Mouse (Mus musculus): Measurements from ENCODE around the gene Armt1.
A peak's percentile ranks its signal among the peaks of the same experiment; 100 is the strongest.
"Not testable (repeated sequence)": the region's sequence is repeated elsewhere in the genome, so short reads cannot be mapped to it uniquely, and the experiment has no call there.

Armt1 gene

DNA sequence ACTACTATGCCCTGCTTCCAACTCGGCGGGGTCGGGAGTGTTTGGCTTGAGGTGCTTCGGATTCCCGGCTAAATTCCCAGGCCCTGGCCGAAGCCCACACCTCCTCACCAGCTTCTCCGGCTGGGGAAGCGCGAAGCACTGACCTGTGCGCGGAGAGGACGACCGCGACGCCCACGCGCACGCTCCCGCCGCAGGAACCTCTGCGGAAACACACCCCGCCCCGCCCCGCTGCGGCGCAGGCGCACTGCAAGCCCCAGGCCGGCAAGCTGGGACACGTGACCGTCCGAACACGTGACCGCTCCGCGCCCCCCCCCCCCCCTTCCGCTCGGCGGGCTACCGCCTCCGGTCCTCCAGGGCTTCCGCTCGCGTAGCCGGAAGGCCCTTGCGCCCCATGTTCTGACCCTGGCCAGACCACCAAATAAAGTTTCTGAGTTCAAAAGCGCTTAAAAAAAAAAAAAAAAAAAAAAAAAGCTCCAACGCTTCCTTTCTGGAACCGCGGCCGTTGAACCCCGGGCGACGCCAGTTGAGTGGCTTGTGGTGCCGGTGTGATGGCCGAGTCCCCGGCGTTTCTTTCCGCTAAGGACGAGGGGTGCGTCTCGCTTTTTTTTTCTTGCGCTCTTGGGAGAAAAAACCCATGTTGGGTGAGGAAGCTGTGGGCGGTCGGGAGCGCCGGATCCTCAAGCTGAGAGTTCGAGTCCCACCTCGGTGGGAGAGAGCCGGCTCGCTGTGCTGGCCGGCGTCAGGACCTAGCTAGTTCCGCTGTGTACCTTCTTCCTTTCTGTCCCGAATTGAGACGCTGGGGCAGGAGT, at the start of gene Armt1, which contains the start of gene Rmnd1:
Gene Armt1 (plus strand): TSS at position 345 of the 809 bp plus-strand sequence.
Gene Rmnd1 (minus strand): TSS at position 266 of the 809 bp plus-strand sequence.
- DNase-seq: peak; percentile 94 to 98

DNA sequence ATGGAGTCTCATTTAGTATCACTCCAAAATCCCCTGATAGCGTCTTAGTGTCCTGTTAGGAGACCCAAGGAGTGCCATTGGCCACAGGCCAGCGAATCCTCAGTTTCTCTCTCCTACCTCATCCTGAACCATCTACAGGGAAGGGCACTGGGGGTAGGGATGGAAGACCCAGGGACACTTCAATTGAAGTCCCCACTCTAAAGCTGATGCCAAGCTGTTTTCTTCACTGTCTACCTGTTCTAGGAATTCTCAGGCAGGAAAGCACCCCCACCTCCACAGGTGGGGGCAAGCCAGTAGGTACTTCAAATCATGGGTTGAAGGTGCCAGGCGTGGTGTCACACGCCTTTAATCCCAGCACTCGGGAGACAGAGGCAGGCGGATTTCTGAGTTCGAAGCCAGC, 48.0 kb upstream of the Armt1 start:
- DNase-seq: no peak

DNA sequence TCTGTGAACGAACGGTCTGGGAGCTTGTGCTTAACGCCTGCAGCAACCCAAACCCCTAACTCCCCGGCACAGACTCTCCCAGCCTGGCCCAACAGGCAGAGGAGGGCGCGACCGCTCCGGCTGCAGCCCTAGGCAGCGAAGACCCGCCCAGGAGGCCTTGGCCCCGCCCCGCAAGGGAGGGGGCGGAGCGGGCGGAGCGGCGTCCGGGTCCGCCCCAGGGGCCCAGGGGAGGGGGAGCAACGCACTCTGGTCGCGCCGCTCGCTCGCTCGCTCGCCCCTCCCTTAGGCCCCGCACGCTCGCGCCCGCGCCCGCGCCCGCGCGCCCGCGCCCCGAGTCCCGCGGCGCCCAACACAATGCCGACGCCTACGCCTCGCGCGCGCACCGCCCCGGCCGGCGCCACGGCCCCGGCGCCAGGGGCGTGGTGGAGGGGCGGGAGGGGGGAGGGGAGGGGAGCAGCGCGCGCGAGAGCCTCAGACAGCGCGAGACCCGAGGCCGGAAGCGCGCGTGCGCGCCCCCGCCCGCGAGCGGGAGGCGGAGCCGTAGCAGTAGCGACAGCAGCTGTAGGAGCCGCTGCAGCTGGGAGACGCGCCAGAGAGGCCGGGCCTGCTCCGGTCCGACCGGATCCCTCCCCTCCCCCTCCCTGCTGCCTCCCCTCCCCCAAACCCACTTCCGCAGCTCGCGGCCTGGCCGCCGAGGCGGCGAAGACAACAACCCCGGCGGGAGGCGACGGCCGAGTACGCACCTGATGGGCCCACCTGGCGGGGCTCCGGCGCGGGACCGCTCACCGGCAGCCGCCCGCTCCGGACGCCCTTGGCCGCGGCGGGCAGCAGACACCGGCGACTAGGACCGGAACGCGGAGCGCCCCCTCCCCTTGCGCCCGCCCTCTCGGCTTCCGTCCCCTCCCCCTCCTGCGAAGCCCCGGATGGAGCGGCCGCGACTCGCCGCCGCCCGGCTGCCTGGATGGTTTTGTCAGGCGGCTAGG, 45.4 kb upstream of the Armt1 start:
- peak; percentile 87 to 95 for DNase-seq

DNA sequence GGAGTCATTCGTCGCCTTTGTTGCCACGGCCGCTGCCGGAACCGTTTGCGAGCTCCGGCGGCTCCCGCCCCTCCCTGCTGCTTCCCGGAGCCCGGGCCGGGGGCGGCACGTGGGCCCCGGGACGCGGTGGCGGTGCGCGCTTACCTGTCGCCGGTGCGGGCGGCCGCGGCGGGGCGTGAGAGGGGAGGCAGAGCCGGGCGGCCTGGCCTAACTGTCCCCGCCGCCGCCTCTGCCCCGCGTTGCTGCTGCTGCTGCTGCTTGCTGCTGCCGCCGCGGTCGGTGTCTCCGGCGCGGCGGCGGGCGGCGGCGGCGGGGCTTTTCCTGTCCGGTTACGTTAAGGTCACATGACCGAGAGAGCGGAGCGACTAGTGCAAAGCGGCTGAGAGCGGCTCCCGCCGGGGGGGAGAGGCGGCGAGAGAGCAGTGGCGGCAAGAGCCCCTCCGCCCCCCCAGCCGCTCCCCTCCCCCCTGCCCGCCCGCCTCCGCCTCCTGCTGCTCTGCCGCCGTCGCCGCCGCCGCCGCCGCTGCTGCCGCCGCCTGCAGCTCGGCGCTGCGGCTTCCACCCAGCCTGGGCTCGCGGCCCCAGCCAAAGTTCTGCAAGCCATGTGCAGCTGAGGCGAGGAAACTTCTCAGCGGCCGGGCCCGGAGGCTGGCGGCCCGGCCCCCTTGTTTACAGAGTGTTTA, 44.4 kb upstream of the Armt1 start, which contains the start of gene Zbtb2:
Gene Zbtb2 (minus strand): TSS at position 408 of the 683 bp plus-strand sequence.
- DNase-seq: peak; percentile 65 to 73

DNA sequence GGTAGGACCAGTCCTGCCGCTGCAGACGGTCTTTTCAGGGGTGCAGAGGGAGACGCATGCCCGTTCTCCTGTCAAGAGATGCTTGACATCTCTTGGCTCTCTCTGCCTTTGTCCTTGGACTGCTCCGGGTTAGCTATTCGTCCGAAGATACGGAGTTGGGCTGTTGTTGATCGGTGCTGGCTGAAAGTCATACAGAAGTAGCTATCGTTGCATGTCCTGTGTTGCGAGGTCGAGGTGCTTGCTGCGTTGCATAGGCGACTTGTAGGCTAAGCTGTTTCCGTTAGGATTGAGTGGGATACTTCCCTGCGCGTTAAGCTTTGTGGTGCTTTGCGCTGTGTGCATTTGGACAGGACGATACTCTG, 43.9 kb upstream of the Armt1 start:
- peak in 1 of 2 experiments; percentile 28 for DNase-seq

DNA sequence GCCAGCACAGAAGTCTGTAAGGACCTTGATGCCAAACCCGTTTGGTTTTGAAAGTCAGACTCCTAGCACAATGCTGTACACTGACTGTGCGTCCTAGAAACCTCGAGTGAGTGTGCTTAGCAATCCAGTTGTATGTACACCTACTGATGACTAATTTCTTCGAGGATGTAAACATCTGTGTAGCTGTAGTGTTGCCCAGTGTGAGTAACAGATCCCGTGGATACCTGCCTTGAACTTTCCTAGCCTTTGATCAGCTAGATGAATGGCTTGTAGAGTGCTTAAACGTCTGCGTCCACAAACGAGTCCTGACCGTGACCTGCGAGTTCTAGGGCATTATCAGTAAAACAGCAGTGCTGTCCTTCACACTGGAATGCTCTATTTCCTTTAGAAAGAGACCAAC, 43.2 kb upstream of the Armt1 start:
- DNase-seq: no peak

DNA sequence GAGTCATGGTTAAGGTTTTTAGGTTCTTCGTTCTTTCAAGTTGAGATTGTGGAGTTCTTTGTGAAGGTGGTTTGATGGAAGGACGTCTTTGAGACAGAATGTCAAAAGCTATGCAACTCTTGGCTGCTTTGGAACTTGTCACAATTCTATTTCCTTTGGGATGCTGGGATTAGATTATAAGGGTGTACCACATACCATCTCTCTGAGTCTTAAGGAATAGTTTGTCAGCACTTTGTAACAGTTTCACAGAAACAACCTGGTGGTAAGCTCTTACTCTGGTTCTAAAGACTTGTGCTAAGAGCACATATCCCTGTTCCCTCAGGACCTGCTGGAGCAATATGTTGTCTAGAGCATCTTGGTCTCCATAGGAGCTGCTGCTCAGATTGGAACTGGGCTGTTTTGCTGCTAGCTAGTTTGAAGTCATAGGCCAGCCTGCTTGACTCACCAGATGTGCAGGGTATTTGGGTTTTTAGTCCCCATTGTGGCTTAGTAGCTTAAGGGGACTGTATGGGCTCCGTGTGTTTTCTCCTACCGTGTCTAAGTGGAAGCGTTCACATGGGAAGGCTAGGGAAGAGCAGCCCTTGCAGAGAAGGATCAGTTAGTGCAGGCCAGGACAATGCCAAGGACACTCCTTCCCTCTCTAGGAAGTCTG, 42.7 kb upstream of the Armt1 start:
- DNase-seq: no peak

DNA sequence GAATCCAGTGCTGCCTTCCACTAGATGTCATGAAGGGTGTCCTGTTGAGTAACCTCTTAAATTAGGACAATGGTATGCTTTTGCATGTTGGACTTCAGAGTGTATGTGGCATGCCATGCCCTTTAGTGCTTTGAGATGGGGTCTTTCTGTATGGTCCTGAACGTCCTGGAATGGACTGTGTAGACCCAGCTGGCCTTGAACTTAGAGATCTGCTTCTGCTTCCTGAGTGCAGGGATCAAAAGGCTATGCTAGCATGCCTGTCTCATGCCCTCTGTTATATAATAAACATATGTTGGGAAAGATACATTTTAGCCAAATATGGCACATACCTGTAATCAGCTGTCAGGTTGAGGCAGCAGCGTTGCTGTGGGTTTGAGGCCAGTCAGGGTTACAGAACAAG, 41.7 kb upstream of the Armt1 start:
- no peak for DNase-seq

DNA sequence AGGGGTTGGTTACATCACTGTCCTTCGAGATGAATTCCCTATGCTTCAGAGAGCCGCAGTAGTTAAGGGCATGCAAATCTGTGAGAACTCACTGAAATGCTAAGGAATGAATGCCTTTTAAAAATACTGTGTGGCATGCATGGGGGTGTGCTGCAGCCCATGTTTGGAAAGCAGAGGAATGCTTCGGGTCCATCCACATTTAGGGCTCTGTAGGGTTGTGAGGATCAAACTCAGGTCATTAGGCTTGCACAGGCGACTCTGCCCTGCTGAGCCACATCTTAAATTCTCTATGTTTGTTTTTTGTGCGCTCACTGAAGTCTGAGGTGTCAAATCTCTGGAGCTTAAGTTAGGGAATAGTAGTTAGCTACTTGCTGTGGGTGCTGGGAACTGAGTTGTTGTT, 41.2 kb upstream of the Armt1 start:
- DNase-seq: no peak

DNA sequence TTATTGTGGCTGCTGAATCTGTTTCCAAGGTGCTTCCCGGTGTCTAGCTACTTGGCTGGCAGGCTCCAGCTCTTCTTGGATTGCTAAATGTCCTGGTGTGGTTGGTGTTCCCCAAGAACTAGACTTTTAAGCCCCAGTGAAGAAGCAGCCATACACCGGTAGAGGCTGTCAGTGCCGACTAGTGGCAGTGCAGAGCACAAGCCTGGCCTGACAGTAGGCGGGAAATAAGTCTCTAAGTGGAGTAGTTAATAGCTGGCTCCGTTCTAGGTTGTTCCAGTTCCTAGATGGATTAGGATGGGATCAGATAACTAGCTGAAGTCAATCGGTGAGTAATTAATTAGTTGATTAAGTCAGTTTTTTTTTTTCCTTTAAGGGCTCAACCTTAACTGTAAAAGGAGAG, 40.4 kb upstream of the Armt1 start:
- peak; percentile 22 to 35 for DNase-seq

DNA sequence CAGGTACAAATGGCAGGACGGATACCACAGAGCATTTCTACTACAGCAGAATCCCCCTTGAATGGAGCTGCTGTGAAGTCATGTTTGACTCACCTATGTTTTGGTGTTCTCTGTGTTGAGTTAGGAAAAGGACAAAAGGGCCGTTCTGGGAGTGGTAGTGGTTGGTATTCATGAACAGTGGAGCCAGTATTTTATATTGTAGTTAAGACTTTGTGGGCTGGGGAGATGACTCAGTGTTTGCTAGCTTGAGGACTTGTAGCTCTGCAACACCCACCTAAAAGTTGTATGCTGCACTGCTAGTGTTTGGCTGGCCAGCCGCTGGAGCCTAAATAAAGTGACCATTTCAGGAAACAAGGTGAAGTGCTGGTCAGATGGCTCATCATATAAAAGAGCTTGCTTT, 36.9 kb upstream of the Armt1 start:
- DNase-seq: no peak

DNA sequence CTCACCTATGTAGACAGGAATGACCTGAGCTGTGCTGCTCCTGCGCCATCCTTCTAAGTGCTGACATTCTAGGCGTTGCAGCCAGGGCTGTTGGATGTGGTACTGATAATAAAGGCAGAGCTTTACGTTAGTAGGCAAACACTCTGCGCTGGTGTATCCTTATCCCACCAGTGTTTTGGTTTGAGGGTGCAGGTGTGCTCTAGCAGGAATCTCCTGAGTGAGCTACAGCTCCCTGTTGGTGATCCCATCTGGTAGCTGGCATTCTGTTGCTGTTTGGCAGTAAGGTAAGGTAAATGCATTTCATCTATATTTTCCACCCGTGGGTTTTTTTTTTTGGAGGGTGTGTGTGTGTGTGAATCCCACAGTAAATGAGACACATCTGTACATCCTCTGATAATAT, 34.2 kb upstream of the Armt1 start:
- DNase-seq: no peak

DNA sequence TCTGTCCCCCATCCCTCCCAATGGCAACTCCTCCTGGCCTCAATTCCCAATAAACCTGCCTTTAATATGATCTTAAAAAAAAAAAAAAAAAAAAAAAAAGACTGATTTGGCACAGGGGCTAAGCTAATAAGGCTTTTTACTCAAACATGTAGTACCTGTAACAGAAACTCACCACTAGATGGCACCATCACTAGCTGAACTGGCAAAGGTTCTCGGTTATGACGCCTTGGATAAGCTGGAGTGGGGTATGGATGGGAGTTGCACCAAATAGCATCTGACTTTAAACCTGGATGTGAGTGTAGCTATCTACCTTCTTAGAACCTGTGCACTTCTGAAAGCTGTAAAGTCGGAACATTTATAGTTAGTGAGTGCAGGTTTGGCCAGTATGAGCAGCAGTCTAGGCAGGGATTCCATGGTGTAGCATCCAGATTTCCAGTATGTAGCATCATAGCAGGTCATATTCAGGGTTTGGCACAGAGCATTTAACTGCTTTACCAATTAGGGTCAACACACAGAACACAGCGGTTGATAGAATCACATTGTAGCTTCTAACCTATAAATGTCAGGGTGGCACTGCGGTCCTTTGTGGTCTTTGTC, 27.3 kb upstream of the Armt1 start:
- DNase-seq: peak; percentile 31 to 58

DNA sequence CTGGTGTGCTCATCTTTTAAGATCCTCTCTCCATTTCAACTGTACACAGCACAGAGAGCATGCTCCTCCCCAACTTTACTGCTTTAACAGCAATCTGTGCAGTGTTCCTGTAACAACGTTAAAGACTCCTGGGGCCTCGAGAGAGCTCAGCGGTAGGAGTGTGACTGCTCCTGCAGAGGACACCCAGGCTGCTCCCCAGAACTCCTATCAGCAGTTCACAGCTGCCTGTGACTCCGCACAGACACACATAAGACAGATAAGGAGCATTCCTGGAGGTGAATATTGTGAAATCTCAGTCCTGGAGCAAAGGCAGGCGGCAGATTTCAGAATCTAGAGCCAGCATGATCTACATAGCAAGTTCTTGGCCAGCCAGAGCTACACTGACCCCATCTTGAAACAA, 26.8 kb upstream of the Armt1 start:
- DNase-seq: no peak

DNA sequence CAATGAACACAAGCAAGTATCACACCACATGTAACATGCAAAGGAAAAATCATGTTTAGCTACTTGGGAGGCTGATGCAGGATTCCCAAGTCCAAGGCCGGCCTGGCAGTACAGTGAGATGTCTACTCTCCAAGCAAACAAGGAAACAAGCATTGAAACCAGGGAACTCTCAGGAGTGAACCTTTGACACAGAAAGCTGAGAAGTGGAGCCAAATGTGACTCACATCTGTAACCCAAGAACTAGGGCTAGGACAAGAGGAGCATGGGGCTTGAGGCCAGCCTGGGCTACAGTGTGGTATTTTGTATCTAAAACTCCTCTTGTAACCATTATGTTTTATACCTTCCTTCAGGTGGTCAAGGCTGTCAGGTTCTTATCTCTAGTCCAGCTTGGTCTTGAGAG, 25.1 kb upstream of the Armt1 start:
- DNase-seq: no peak

DNA sequence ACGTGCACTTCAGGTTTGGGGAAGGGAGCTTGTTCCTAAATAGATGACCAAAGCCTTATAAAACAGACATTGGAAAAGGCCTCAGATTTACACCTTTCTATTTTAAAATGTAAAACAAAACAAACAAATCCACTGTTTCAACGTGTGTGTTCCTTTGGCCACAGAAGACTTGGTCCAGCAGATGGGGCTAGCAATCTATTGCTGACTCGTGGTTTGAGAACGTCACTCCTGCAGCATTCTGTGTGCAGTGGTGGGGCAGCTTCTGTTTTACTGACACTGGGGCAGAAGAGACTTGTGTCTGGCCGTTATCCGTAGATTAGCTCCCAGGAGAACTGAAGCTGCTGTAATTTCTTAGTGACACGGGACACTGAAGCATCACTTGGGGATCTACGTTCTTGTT, 7.0 kb upstream of the Armt1 start:
- no peak for DNase-seq

DNA sequence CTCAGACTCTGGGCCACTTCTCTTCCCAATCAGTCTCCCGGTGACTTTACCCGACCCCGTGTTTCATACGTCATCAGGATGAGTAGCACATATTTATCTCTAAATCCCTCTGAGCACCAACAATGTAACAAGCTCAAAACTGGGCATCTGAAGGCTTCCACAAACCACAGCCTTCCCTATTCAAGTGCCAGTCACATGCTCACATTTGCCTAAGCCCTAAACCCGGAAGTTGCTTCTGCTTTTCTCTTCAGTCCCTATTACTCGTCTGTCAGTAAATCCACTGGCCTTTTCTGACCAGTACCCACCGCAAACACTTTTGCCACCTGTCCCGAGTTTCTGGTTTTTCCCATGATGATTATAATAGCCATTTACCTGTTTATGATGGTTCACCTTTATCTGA, 1.9 kb upstream of the Armt1 start:
- no peak for DNase-seq

DNA sequence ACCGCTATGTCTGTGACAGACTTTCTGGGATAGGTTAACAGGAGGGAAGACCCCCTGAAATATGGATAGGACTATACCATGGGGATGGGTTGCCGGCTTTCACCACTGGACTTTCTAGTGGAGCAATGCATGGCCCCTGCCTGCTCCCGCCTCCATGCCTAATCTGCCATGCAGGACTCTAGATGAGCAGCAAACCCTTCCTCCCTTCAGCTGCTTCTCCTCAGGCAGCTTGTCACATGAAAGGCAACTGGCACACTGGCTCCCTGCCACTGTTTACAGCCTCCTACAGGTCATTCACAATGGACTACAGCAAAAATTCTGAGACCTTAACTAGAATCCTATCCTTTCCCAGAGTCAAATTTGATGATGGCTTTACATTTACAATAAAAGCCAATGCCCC, 1.4 kb upstream of the Armt1 start:
- DNase-seq: peak; percentile 68 to 71

DNA sequence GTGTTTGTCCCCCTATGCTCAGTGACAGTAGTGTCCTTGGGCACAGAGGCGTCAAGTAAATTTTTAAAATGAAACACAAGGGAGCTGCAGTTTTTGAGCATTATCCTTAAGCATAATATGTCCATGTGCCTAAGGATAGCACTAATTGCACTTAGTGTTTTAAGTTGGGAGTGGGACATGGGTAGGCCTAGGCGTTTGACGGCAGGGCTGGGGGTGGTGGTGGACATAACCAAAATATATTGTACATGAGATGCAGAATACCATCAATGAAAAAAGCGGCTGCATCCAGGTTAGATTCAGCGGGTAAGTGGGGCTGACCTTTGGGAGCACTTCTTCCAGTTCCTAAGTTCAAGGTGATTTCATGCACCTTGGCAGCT, 533 bp upstream of the Armt1 start:
- no peak for DNase-seq

DNA sequence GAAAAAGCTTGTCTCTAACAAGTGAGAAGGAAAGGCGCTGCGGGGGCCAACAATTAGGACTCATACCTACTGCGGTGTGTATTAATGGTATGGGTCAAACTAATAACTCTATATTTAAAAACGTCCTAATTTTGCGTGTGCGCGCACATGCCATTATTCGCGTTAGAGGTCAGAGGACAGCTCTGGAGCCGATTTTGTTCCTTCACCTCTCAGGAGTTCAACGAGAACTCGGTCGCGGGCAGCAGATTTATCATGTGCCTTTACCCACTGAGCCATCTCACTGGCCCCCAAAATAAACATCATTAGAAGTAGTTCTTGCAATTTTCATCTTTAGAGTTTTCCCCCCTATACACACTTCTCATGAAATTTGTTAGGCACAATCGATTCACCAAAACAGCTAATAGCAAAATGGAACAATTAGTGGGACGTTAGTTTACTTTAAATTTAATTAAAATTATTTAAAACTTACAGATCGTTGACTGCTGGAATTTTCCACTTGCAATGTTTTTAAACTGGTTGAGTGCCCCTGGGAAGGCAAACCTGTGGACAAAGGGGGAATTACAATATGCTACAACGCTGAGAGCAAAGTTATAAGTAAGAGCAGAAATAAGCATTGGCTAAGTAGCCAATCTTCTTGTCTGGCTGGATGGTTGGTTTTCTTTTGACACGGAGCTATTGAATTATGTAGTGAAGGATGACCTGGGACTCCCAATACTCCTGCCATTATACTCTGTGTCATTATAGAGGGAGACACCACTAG, 909 bp downstream of the Armt1 start:
- DNase-seq: no peak

DNA sequence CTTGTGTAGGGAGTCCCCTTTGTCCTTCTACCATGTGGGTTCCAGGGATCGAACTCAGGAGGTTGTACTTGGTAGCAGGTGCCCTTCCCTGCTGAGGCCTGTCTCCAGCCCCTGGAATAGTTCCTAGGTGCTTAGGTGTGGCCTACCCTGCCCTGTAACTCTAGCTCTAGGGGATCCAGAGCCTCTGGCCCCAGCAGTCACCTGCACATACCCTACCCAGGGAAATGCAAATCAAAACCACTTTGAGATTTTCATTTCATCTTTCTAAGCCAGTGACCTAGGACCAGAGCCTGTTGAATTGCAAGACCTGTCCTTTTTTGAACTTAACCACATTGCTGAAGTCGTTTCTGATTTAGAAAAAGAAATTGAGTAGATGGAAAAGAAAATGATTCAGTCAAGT, 1.6 kb downstream of the Armt1 start:
- DNase-seq: not testable (repeated sequence)

Measured in cerebellum, postnatal 36 days (tissue).